Mouse (Mus musculus) layer of hippocampus, adult 2 months (tissue): ENCODE results near the gene Mogs. TPM values are rescaled to one million over a fixed set of nuclear protein-coding genes. Genes with fewer than 3 reads are reported as not detected.

Experiments
- DNase-seq, 2 experiments: peaks; one replicate each; pipeline ENCODE4 v3.0.0; 2022; ENCODE audit warnings: low spot score in 2 of 2
- H3K27ac ChIP-seq: fragments of 200-600 bp; 2 replicates; pipeline ENCODE4 v1.8.1; 2022
- H3K4me3 ChIP-seq: fragments of 200-600 bp; 2 replicates; pipeline ENCODE4 v1.8.1; 2022; ENCODE audit warnings: mild to moderate bottlenecking
- CTCF ChIP-seq: fragments of 200-600 bp; conservative IDR thresholded peaks from 2 replicates; pipeline ENCODE4 v1.8.1; 2022; ENCODE audit warnings: antibody characterized with exemption, mild to moderate bottlenecking, moderate library complexity
- total RNA-seq, 2 experiments: library from RNA; stranded (reverse); gene quantifications; 2 replicates each; pipeline ENCODE4 v1.2.3; 2021

The Mogs gene
- total RNA-seq, 2 experiments from 2014 or later, result 24.0 to 26.4 TPM

- peak; percentile 97 to 100 for DNase-seq
- TF ChIP-seq CTCF, result peak; percentile 82
- Histone ChIP-seq H3K27ac (peak overlapping the region; percentile 99), H3K4me3 (peak overlapping the region; percentile 95)
Observed at GRCm38 (mm10) chr6:83078324-83078858, 36.9 kb upstream of the Mogs start.

- H3K27ac ChIP-seq, result no peak overlapping the region
- no peak for DNase-seq
- no peak for TF ChIP-seq CTCF
- no peak overlapping the region for H3K4me3 ChIP-seq
Observed at GRCm38 (mm10) chr6:83080210-83080609, 35.1 kb upstream of the Mogs start.

GRCm38 (mm10) chr6:83083497-83083896 is 31.8 kb upstream of the Mogs start:
- DNase-seq, result no peak
- H3K4me3 ChIP-seq, result no peak overlapping the region
- TF ChIP-seq CTCF, result no peak
- no peak overlapping the region for H3K27ac ChIP-seq

DNA sequence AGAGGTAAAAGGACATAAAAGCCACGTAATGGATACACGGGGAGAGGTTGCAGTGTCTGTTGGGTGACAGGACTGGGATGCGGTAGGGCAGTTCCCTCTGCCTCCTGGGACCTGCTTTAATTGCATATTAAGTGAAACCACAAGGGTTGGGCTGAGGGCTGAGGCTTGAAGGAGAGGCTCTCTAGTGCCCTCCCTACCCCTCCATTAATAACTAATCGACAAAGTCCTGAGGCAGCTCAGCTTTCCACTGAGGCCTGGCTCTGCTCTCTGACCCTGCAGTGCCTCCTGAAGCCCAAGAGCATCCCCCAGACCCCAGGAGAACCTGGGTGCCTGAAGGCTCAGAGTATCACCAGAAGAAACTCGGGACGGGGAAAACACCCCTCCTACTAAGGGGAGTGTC is 30.8 kb upstream of the Mogs start:
- no peak for DNase-seq
- H3K4me3 ChIP-seq, result no peak overlapping the region
- no peak for TF ChIP-seq CTCF
- H3K27ac ChIP-seq, result no peak overlapping the region

DNA sequence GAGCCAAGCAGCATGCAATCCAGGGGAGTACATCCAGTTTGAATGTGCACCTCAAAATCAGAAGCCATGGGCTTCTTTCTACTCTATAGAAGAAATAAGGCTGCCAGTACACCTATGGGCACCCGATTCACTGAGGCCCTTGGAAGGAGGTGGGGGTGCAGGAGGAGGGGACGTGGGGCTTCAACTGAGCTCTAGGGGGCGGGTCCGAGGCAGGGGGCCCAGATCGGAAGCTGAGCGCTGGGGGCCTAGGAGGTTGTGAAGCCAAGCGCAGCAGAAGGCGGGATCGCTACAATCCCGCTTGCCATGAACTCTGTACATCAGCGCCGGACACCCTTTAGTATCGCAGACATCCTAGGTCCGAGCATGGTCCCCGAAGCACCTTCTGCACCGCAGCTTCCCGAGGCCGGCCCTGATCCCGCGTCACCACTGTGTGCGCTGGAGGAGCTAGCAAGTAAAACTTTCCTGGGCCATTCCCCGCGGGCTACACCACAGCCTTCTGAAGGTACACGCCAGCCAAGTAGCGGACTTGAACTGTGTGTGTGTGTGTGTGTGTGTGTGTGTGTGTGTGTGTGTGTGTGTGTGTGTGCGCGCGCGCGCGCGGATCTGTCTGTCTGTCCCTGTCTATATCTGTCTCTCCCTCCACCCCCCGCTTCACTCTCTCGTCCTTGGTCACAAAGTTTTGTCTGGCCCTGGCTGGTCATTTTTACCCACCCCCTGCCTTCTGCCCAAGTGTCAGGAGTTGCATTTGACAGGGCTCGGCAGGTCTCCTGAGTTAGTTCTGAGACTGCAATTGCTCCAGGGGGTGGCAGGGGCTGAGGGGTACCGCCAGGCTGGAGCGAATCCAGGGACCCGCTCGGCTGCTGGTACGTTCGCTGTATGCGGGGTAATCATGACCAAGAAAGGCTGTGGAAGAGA is 28.9 kb upstream of the Mogs start, which contains the start of gene Lbx2:
Gene Lbx2, plus strand, starts transcription at position 247 of the 915 bp plus-strand sequence.
- TF ChIP-seq CTCF, result no peak
- no peak for DNase-seq

DNA sequence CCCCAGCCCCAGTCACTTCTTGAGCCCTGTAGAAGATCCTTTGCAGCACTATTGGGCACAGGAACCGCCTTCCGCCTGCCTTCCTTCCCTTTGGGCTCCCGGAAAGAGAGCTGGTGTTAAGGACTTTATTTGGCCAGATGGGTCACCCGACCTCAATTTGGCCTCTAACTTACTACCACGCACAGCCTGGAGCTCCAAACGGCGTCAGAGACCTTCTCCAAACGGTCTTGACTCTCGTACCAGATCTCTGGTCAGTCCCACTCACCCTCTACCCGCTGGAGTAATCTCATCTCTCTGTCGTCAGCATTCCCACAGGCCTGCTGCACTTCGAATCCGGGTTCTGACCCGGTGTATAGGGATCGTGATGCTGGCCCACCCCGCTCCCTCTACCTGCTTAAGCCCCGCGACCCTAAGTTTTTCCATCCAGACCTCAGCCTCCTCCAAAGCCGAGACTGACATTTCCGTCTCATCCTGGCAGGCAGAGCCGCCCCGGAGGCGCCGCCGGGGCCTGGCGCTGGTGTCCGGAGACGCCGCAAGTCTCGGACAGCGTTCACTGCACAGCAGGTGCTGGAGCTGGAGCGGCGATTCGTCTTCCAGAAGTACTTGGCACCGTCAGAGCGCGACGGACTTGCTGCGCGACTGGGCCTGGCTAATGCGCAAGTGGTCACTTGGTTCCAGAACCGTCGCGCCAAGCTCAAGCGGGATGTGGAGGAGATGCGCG is 27.9 kb upstream of the Mogs start:
- DNase-seq, result no peak
- peak overlapping the region; percentile 24; the same call in 1 of the 2 replicates for H3K4me3 ChIP-seq

More for the DNA sequence above, 28.9 kb upstream of the Mogs start, which contains the start of gene Lbx2:
- Histone ChIP-seq H3K27ac (no peak within 1 kb of the TSS), H3K4me3 (no peak within 1 kb of the TSS; the same call in 1 of the 2 replicates)

DNA sequence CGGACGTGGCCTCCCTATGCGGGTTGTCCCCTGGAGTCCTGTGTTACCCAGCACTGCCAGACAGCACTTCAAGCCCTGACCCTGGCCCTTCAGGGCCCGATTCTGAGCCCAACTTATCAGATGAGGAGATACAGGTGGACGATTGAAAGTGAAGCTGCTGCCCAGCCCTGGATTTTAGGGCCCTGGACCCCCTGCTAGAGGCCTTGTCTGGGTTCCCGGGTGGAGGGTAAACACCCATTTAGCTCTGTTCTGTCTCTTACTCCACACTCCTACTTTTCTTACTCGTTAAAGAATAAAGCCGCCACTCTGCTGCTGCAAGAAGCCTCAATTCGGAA is 27.4 kb upstream of the Mogs start:
- no peak for TF ChIP-seq CTCF

More for the DNA sequence above, 27.9 kb upstream of the Mogs start:
- no peak overlapping the region for H3K27ac ChIP-seq
- TF ChIP-seq CTCF, result no peak

DNA sequence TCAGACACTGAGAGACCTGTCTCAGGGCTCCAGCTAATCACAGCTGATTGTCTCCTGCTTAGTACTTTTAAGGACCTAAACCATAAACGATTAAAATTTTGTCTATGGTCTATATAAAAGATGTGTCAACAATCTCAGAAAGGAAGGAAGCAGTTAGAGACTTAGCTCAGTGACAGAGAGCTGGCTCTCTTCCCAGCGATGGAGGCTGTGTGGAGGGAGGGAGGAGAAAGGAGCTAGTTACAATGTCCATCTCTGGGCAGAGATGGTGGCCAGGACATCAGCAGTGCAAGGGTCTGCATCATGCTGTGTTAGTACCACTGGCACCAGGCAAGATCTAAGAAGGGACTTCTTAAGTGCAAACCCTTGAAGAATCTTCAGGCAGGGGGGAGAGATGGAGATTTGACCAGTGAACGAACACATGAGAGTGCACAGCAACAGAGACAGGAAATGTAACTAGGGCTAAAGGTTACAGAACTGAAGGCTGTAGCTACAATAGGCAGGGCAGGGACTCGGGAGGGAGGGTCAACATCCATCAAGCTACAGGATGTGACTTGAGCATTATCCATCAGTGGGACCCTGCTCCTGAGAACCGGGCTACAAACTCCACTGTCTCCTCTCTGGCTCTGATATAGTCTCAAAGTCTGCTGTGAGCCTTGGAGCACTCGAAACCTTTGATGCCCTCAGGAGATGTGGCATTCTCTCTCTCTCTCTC is 22.7 kb upstream of the Mogs start:
- no peak for DNase-seq

More for the DNA sequence above, 27.4 kb upstream of the Mogs start:
- no peak overlapping the region for H3K27ac ChIP-seq
- peak overlapping the region; percentile 24; the same call in 1 of the 2 replicates for H3K4me3 ChIP-seq
- DNase-seq, result no peak

GRCm38 (mm10) chr6:83095968-83096367 is 19.3 kb upstream of the Mogs start:
- no peak for DNase-seq
- H3K4me3 ChIP-seq, result no peak overlapping the region
- no peak overlapping the region for H3K27ac ChIP-seq
- TF ChIP-seq CTCF, result no peak

More for the DNA sequence above, 22.7 kb upstream of the Mogs start:
- H3K27ac ChIP-seq, result no peak overlapping the region
- no peak overlapping the region for H3K4me3 ChIP-seq
- TF ChIP-seq CTCF, result no peak

DNA sequence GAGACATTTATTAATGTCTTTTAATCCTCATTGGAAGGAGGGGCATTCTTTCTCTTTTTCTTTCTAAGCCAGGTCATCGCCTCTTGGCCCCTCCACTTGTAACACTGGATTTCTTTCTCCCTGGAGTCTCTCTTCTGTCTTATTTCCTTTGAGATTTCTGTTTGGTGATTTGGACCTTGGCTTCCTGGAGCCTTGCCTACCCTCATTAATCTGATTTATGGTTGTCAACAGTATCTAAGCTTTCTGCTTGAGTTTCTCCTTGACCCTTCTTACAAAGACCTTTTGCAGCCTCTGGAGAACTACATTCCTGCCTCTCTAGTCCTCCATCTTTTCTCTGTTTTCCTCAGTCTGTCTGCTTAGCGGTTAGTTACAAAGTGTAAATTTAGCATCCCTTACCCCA is 16.9 kb upstream of the Mogs start:
- no peak overlapping the region for H3K27ac ChIP-seq
- no peak for TF ChIP-seq CTCF
- no peak overlapping the region for H3K4me3 ChIP-seq
- DNase-seq, result no peak

DNA sequence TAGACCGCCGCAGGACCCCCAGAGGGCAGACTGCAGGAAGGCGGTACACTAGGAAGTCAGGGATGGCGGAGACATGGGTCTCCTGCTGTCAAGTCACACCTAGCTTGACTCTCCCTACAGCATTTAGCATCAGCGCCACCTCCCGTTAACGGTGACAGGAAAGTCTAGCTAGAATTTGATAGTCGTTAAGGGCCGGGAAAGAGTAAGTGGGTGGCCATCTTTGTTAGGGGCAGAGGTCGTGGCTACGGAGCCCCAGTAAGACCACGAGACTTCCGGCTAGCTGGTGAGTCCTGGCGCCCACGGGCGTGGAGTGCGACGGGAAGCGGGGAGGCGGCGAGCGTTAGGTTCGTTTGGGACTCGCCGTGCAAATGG is 14.0 kb upstream of the Mogs start, which contains the start of the genes Ccdc142 and Gm42688:
Gene Ccdc142, plus strand, starts transcription at position 286 of the 372 bp plus-strand sequence.
Gene Gm42688, plus strand, starts transcription at position 302 of the 372 bp plus-strand sequence.
- peak; percentile 71 for TF ChIP-seq CTCF

More for the DNA sequence above, 14.0 kb upstream of the Mogs start, which contains the start of the genes Ccdc142 and Gm42688:
- H3K27ac ChIP-seq, result peak within 1 kb of the TSS; percentile 93
- H3K4me3 ChIP-seq, result peak within 1 kb of the TSS; percentile 83
- peak; percentile 82 to 90 for DNase-seq
